Mouse (Mus musculus) regulatory T cell (primary cell): Measurements from ENCODE around the gene Cth.

Experiments
- in situ Hi-C: fragments of 300-600 bp; cut with MboI, MseI; formaldehyde crosslinking; loops from one replicate; pipeline ENCODE4 v1.15.1; 2025; ENCODE audit warnings: high pct_unique_total_duplicates

Gene Cth

GRCm38 (mm10) chr3:157912155-157912554 lies 12.7 kb downstream of the Cth start:
- in situ Hi-C loops = no loop called here

- in situ Hi-C loops = no loop called here
These were observed 14.6 kb downstream of the Cth start for GRCm38 (mm10) chr3:157910262-157910661.

GRCm38 (mm10) chr3:157908166-157908565 lies 16.7 kb downstream of the Cth start:
- in situ Hi-C loops = no loop called here

- in situ Hi-C loops = no loop called here
These were observed 23.2 kb downstream of the Cth start for GRCm38 (mm10) chr3:157901721-157902120.

GRCm38 (mm10) chr3:157899986-157900385 lies 24.9 kb downstream of the Cth start:
- in situ Hi-C loops = no loop called here

- in situ Hi-C loops = no loop called here
These were observed 27.2 kb downstream of the Cth start for GRCm38 (mm10) chr3:157897645-157898044.

GRCm38 (mm10) chr3:157891819-157892218 lies 33.1 kb downstream of the Cth start:
- in situ Hi-C loops = no loop called here

GRCm38 (mm10) chr3:157884081-157884643 lies 40.7 kb downstream of the Cth start:
- in situ Hi-C loops = no loop called here

GRCm38 (mm10) chr3:157883085-157883484 lies 41.8 kb downstream of the Cth start:
- in situ Hi-C loops = no loop called here

GRCm38 (mm10) chr3:157881992-157882391 lies 42.9 kb downstream of the Cth start:
- in situ Hi-C loops = no loop called here

GRCm38 (mm10) chr3:157880983-157881382 lies 43.9 kb downstream of the Cth start:
- in situ Hi-C loops = no loop called here

- in situ Hi-C loops = loop anchor here (5.0 kb wide), 1 partner anchor 44 kb away; no protein-coding TSS in a partner anchor
These were observed 47.0 kb downstream of the Cth start for GRCm38 (mm10) chr3:157877847-157878246.

- in situ Hi-C loops = loop anchor here (5.0 kb wide), 1 partner anchor 46 kb away; no protein-coding TSS in a partner anchor
These were observed 48.3 kb downstream of the Cth start for GRCm38 (mm10) chr3:157876439-157877156.

- in situ Hi-C loops = no loop called here
These were observed 52.0 kb downstream of the Cth start for GRCm38 (mm10) chr3:157872897-157873296.

- in situ Hi-C loops = no loop called here
These were observed 57.0 kb downstream of the Cth start for GRCm38 (mm10) chr3:157867836-157868235.

- in situ Hi-C loops = no loop called here
These were observed 58.6 kb downstream of the Cth start for GRCm38 (mm10) chr3:157866251-157866650.

GRCm38 (mm10) chr3:157865848-157866247 lies 59.0 kb downstream of the Cth start:
- in situ Hi-C loops = no loop called here

- in situ Hi-C loops = no loop called here
These were observed 59.4 kb downstream of the Cth start for GRCm38 (mm10) chr3:157865431-157865830.

- in situ Hi-C loops = no loop called here
These were observed 72.1 kb downstream of the Cth start for GRCm38 (mm10) chr3:157852806-157853205.

GRCm38 (mm10) chr3:157848503-157848902 lies 76.4 kb downstream of the Cth start:
- in situ Hi-C loops = no loop called here

- in situ Hi-C loops = no loop called here
These were observed 77.3 kb downstream of the Cth start for GRCm38 (mm10) chr3:157847338-157848284.
